Mouse (Mus musculus) hindbrain, embryonic 12.5 days (tissue): ENCODE measurements around the gene Sec14l5. TPM values are rescaled to one million over a fixed set of nuclear protein-coding genes. Genes with fewer than 3 reads are reported as not detected.

Experiments used
- ATAC-seq: fragments of 200-750 bp; cut with Nextera tagmentation; 2 replicates; pipeline ENCODE4 v1.8.0; 2017; ENCODE audit warnings: moderate TSS enrichment; ENCODE audit not compliant: low FRiP score
- H3K27ac ChIP-seq: fragments of 300-500 bp; sonication (generic); 2 replicates; pipeline ENCODE4 v1.5.1; 2016; ENCODE audit warnings: mild to moderate bottlenecking
- H3K27me3 ChIP-seq: fragments of 300-500 bp; sonication (generic); 2 replicates; pipeline ENCODE4 v1.6.1; 2016; ENCODE audit warnings: mild to moderate bottlenecking
- H3K36me3 ChIP-seq: fragments of 300-500 bp; sonication (generic); 2 replicates; pipeline ENCODE4 v1.6.1; 2016; ENCODE audit warnings: mild to moderate bottlenecking
- H3K4me1 ChIP-seq: fragments of 300-500 bp; sonication (generic); 2 replicates; pipeline ENCODE4 v1.6.1; 2016
- H3K4me2 ChIP-seq: fragments of 300-500 bp; sonication (generic); replicated peaks from 2 replicates; pipeline ENCODE4 v1.6.1; 2016; ENCODE audit warnings: mild to moderate bottlenecking
- H3K4me3 ChIP-seq: fragments of 300-500 bp; sonication (generic); 2 replicates; pipeline ENCODE4 v1.5.1; 2016; ENCODE audit warnings: mild to moderate bottlenecking
- H3K9ac ChIP-seq: fragments of 300-500 bp; sonication (generic); 2 replicates; pipeline ENCODE4 v1.6.1; 2016; ENCODE audit warnings: mild to moderate bottlenecking, moderate library complexity
- H3K9me3 ChIP-seq: fragments of 300-500 bp; sonication (generic); replicated peaks from 2 replicates; pipeline ENCODE4 v1.6.1; 2016; ENCODE audit warnings: mild to moderate bottlenecking
- WGBS: fragments of 180-500 bp; shearing (Covaris S2); methylation state at CpG from one replicate; pipeline ENCODE4 v1.1.7; 2016; 5-methylcytosine and 5-hydroxymethylcytosine counted together
- polyA plus RNA-seq: library from polyadenylated mRNA; unstranded; fragments of >200 nt; fragmentation: Nextera tagmentation; extraction: Ambion mirVana; gene quantifications from 2 replicates; pipeline ENCODE4 v1.2.1, GENCODE M21; 2016

Gene Sec14l5
- polyA plus RNA-seq, 1 experiment from 2014 or later: 1.1 TPM

GRCm38 (mm10) chr16:5157113-5157512, 10.2 kb downstream of the Sec14l5 start:
- 90% methylated on average over 3 of the region's 3 CpGs for WGBS
- Histone ChIP-seq H3K4me3 (no peak overlapping the region), H3K9me3 (no peaks in the 10 kb centered on the region), H3K4me2 (no peak overlapping the region), H3K36me3 (no peaks in the 10 kb centered on the region), H3K4me1 (peaks cover 27% of the 10 kb centered on the region), H3K9ac (no peak overlapping the region), H3K27ac (no peak overlapping the region), H3K27me3 (0 out of 2 replicates have a peak, but pooled peaks cover 2% of the 10 kb centered on the region)
- no peak for ATAC-seq

GRCm38 (mm10) chr16:5159248-5159647, 12.3 kb downstream of the Sec14l5 start:
- 0 out of 2 replicates have a peak, but pooled peaks cover 2% of the 10 kb centered on the region for H3K27me3 ChIP-seq
- no peak overlapping the region for H3K27ac ChIP-seq
- H3K4me1 ChIP-seq: peaks cover 9% of the 10 kb centered on the region; the same call in 1 of the 2 replicates
- no peaks in the 10 kb centered on the region for H3K36me3 ChIP-seq
- no peak overlapping the region for H3K4me2 ChIP-seq
- ATAC-seq: no peak
- H3K4me3 ChIP-seq: no peak overlapping the region
- WGBS: 71% methylated on average over 8 of the region's 8 CpGs
- H3K9ac ChIP-seq: no peak overlapping the region
- H3K9me3 ChIP-seq: no peaks in the 10 kb centered on the region

- WGBS: 59% methylated on average over 6 of the region's 6 CpGs
- 0 out of 2 replicates have a peak, but pooled peaks cover 7% of the 10 kb centered on the region for H3K4me1 ChIP-seq
- no peak overlapping the region for H3K4me2 ChIP-seq
- H3K9ac ChIP-seq: no peak overlapping the region
- H3K27me3 ChIP-seq: no peaks in the 10 kb centered on the region
- H3K36me3 ChIP-seq: no peaks in the 10 kb centered on the region
- H3K27ac ChIP-seq: no peak overlapping the region
- H3K9me3 ChIP-seq: no peaks in the 10 kb centered on the region
- no peak for ATAC-seq
- no peak overlapping the region for H3K4me3 ChIP-seq
Observed at GRCm38 (mm10) chr16:5164327-5164726, 17.4 kb downstream of the Sec14l5 start.

- 73% methylated on average over 2 of the region's 2 CpGs for WGBS
- no peak for ATAC-seq
- Histone ChIP-seq H3K4me1 (no peaks in the 10 kb centered on the region), H3K9ac (no peak overlapping the region), H3K4me3 (no peak overlapping the region), H3K4me2 (no peak overlapping the region), H3K27me3 (no peaks in the 10 kb centered on the region), H3K36me3 (no peaks in the 10 kb centered on the region), H3K9me3 (no peaks in the 10 kb centered on the region), H3K27ac (no peak overlapping the region)
Observed at GRCm38 (mm10) chr16:5168038-5168437, 21.1 kb downstream of the Sec14l5 start.

- Histone ChIP-seq H3K9ac (no peak overlapping the region), H3K4me3 (no peak overlapping the region), H3K27ac (no peak overlapping the region), H3K36me3 (no peaks in the 10 kb centered on the region), H3K4me2 (no peak overlapping the region), H3K9me3 (no peaks in the 10 kb centered on the region), H3K4me1 (no peaks in the 10 kb centered on the region), H3K27me3 (no peaks in the 10 kb centered on the region)
- WGBS: 80% methylated on average over 5 of the region's 5 CpGs
- ATAC-seq: no peak
Observed at GRCm38 (mm10) chr16:5168829-5169228, 21.9 kb downstream of the Sec14l5 start.

GRCm38 (mm10) chr16:5172636-5173035, 25.7 kb downstream of the Sec14l5 start:
- ATAC-seq: no peak
- no peaks in the 10 kb centered on the region for H3K36me3 ChIP-seq
- H3K4me1 ChIP-seq: no peaks in the 10 kb centered on the region
- no peak overlapping the region for H3K9ac ChIP-seq
- no peak overlapping the region for H3K4me2 ChIP-seq
- no peaks in the 10 kb centered on the region for H3K27me3 ChIP-seq
- H3K4me3 ChIP-seq: no peak overlapping the region
- 95% methylated on average over 6 of the region's 6 CpGs for WGBS
- no peak overlapping the region for H3K27ac ChIP-seq
- no peaks in the 10 kb centered on the region for H3K9me3 ChIP-seq

GRCm38 (mm10) chr16:5183310-5183975, 36.5 kb downstream of the Sec14l5 start:
- H3K9me3 ChIP-seq: no peaks in the 10 kb centered on the region
- peaks cover 3% of the 10 kb centered on the region for H3K27me3 ChIP-seq
- H3K36me3 ChIP-seq: no peaks in the 10 kb centered on the region
- H3K9ac ChIP-seq: no peak overlapping the region
- 81% methylated on average over 18 of the region's 18 CpGs for WGBS
- H3K27ac ChIP-seq: no peak overlapping the region
- H3K4me1 ChIP-seq: no peaks in the 10 kb centered on the region
- no peak for ATAC-seq
- no peak overlapping the region for H3K4me2 ChIP-seq
- H3K4me3 ChIP-seq: no peak overlapping the region

GRCm38 (mm10) chr16:5184101-5184500, 37.2 kb downstream of the Sec14l5 start:
- Histone ChIP-seq H3K27me3 (peaks cover 3% of the 10 kb centered on the region), H3K9me3 (no peaks in the 10 kb centered on the region), H3K36me3 (no peaks in the 10 kb centered on the region), H3K4me2 (no peak overlapping the region), H3K27ac (no peak overlapping the region), H3K4me3 (no peak overlapping the region), H3K4me1 (no peaks in the 10 kb centered on the region), H3K9ac (no peak overlapping the region)
- WGBS: 71% methylated on average over 8 of the region's 8 CpGs
- ATAC-seq: no peak

- no peaks in the 10 kb centered on the region for H3K9me3 ChIP-seq
- H3K9ac ChIP-seq: no peak overlapping the region
- H3K27ac ChIP-seq: no peak overlapping the region
- no peak overlapping the region for H3K4me2 ChIP-seq
- peaks cover 3% of the 10 kb centered on the region for H3K27me3 ChIP-seq
- no peak overlapping the region for H3K4me3 ChIP-seq
- WGBS: 86% methylated on average over 5 of the region's 5 CpGs
- no peaks in the 10 kb centered on the region for H3K4me1 ChIP-seq
- no peak for ATAC-seq
- H3K36me3 ChIP-seq: no peaks in the 10 kb centered on the region
Observed at GRCm38 (mm10) chr16:5184956-5185355, 38.0 kb downstream of the Sec14l5 start.

- H3K36me3 ChIP-seq: no peaks in the 10 kb centered on the region
- no peak overlapping the region for H3K4me3 ChIP-seq
- no peaks in the 10 kb centered on the region for H3K9me3 ChIP-seq
- H3K4me1 ChIP-seq: no peaks in the 10 kb centered on the region
- H3K27ac ChIP-seq: no peak overlapping the region
- WGBS: 66% methylated on average over 7 of the region's 7 CpGs
- H3K4me2 ChIP-seq: no peak overlapping the region
- H3K27me3 ChIP-seq: peaks cover 3% of the 10 kb centered on the region
- no peak overlapping the region for H3K9ac ChIP-seq
- no peak for ATAC-seq
Observed at GRCm38 (mm10) chr16:5185691-5186090, 38.8 kb downstream of the Sec14l5 start.

- H3K27ac ChIP-seq: no peak overlapping the region
- peaks cover 3% of the 10 kb centered on the region for H3K27me3 ChIP-seq
- no peaks in the 10 kb centered on the region for H3K4me1 ChIP-seq
- no peak overlapping the region for H3K9ac ChIP-seq
- no peaks in the 10 kb centered on the region for H3K9me3 ChIP-seq
- ATAC-seq: no peak
- no peak overlapping the region for H3K4me3 ChIP-seq
- WGBS: 78% methylated on average over 7 of the region's 7 CpGs
- no peaks in the 10 kb centered on the region for H3K36me3 ChIP-seq
- H3K4me2 ChIP-seq: no peak overlapping the region
Observed at GRCm38 (mm10) chr16:5186234-5186633, 39.3 kb downstream of the Sec14l5 start.

- Histone ChIP-seq H3K4me1 (no peaks in the 10 kb centered on the region), H3K4me3 (no peak overlapping the region), H3K36me3 (peaks cover 11% of the 10 kb centered on the region; the same call in 1 of the 2 replicates), H3K9me3 (no peaks in the 10 kb centered on the region), H3K4me2 (no peak overlapping the region), H3K27ac (no peak overlapping the region), H3K27me3 (no peaks in the 10 kb centered on the region; the same call in 1 of the 2 replicates), H3K9ac (no peak overlapping the region)
- 29% methylated on average over 6 of the region's 6 CpGs for WGBS
- no peak for ATAC-seq
Observed at GRCm38 (mm10) chr16:5195080-5195479, 48.2 kb downstream of the Sec14l5 start.

- H3K9me3 ChIP-seq: no peaks in the 10 kb centered on the region
- peak overlapping the region; percentile 99 for H3K4me2 ChIP-seq
- H3K27ac ChIP-seq: no peak overlapping the region
- WGBS: 14% methylated on average over 4 of the region's 4 CpGs
- ATAC-seq: no peak
- H3K4me3 ChIP-seq: peak overlapping the region; percentile 83
- H3K27me3 ChIP-seq: peaks cover 8% of the 10 kb centered on the region; the same call in 1 of the 2 replicates
- H3K36me3 ChIP-seq: peaks cover 9% of the 10 kb centered on the region; the same call in 1 of the 2 replicates
- peaks cover 7% of the 10 kb centered on the region for H3K4me1 ChIP-seq
- H3K9ac ChIP-seq: no peak overlapping the region
Observed at GRCm38 (mm10) chr16:5202681-5203080, 55.8 kb downstream of the Sec14l5 start.
